Mouse (Mus musculus) thymus, postnatal 14 days (tissue): ENCODE measurements around the gene Dgcr8.

Experiments
- DNase-seq: peaks from one replicate; pipeline ENCODE4 v3.0.0; 2021

Dgcr8 gene

GRCm38 (mm10) chr16:18217579-18217978 lies 71.5 kb downstream of the Dgcr8 start, which contains the start of gene Ccdc188:
TSS of gene Ccdc188 (plus strand) at chr16:18217879.
- no peak for DNase-seq

- DNase-seq = no peak
Measured at GRCm38 (mm10) chr16:18214858-18215257, 74.2 kb downstream of the Dgcr8 start.

GRCm38 (mm10) chr16:18213689-18214088 lies 75.4 kb downstream of the Dgcr8 start:
- peak; percentile 10 for DNase-seq

GRCm38 (mm10) chr16:18211417-18212171 lies 77.5 kb downstream of the Dgcr8 start:
- peak; percentile 89 for DNase-seq

GRCm38 (mm10) chr16:18210701-18211416 lies 78.2 kb downstream of the Dgcr8 start:
- peak; percentile 67 for DNase-seq
